Mouse (Mus musculus) E14TG2a.4 (cell line): ENCODE data around the gene Adipor2.

Experiments used
- CTCF ChIP-seq: conservative IDR thresholded peaks from 2 replicates; pipeline ENCODE4 v1.5.1; 2014; ENCODE audit warnings: low read length
- NANOG ChIP-seq: IDR thresholded peaks from 2 replicates; pipeline ENCODE4 v1.6.1; 2014; ENCODE audit warnings: borderline replicate concordance, low read length, mixed read lengths
- POU5F1 ChIP-seq: IDR thresholded peaks from 2 replicates; pipeline ENCODE4 v1.6.1; 2014; ENCODE audit warnings: low read length, borderline replicate concordance

- TF ChIP-seq CTCF (no peak), POU5F1 (no peak), NANOG (no peak)
Observed at GRCm38 (mm10) chr6:119404854-119405253, 12.7 kb downstream of the Adipor2 start.
